Mouse (Mus musculus): ENCODE results near the gene Atg2a.

- TF ChIP-seq CTCF (IDR thresholded peaks at IDR 0.05; ENCODE audit: low read depth, low read length) = no peak
- TF ChIP-seq GATA1 (IDR thresholded peaks at IDR 0.05; ENCODE audit: borderline replicate concordance, low read length) = no peak
Observed at GRCm38 (mm10) chr19:6288236-6288894, 46.9 kb downstream of the Atg2a start.
